Mouse (Mus musculus) midbrain, postnatal 0 days (tissue): ENCODE measurements around the gene Ly6g6c. TPM values are rescaled to one million over a fixed set of nuclear protein-coding genes. Genes with fewer than 3 reads are reported as not detected.

Experiments
- ATAC-seq: fragments of 200-750 bp; cut with Nextera tagmentation; 2 replicates; pipeline ENCODE4 v1.8.0; 2017; ENCODE audit warnings: moderate number of reproducible peaks, mild to moderate bottlenecking, moderate TSS enrichment, moderate library complexity; ENCODE audit not compliant: low FRiP score
- DNase-seq: peaks from one replicate; pipeline ENCODE4 v3.0.0-alpha.2; 2015; ENCODE audit warnings: low spot score
- H3K27ac ChIP-seq: fragments of 300-500 bp; sonication (generic); 2 replicates; pipeline ENCODE4 v1.5.1; 2014; ENCODE audit warnings: low read depth, mild to moderate bottlenecking, low read length, mixed read lengths
- H3K27me3 ChIP-seq: fragments of 300-500 bp; sonication (generic); 2 replicates; pipeline ENCODE4 v1.6.1; 2014; ENCODE audit warnings: low read length, control low read depth, mixed read lengths; ENCODE audit not compliant: insufficient read depth
- H3K36me3 ChIP-seq: fragments of 300-500 bp; sonication (generic); 2 replicates; pipeline ENCODE4 v1.6.1; 2014; ENCODE audit warnings: low read length, control low read depth, mixed read lengths; ENCODE audit not compliant: insufficient read depth
- H3K4me1 ChIP-seq: fragments of 300-500 bp; sonication (generic); 2 replicates; pipeline ENCODE4 v1.6.1; 2014; ENCODE audit warnings: mild to moderate bottlenecking, control low read depth, antibody characterized with exemption, low read length, mixed read lengths; ENCODE audit not compliant: insufficient read depth
- H3K4me2 ChIP-seq: fragments of 300-500 bp; sonication (generic); 2 replicates; pipeline ENCODE4 v1.6.1; 2014; ENCODE audit warnings: low read depth, mild to moderate bottlenecking, low read length, mixed read lengths; ENCODE audit not compliant: poor library complexity, severe bottlenecking
- H3K4me3 ChIP-seq: fragments of 300-500 bp; sonication (generic); 2 replicates; pipeline ENCODE4 v1.5.1; 2014; ENCODE audit warnings: low read depth, mild to moderate bottlenecking, low read length, moderate library complexity
- H3K9ac ChIP-seq: fragments of 300-500 bp; sonication (generic); replicated peaks from 2 replicates; pipeline ENCODE4 v1.6.1; 2014; ENCODE audit warnings: mild to moderate bottlenecking, low read length, moderate library complexity, mixed read lengths; ENCODE audit not compliant: poor library complexity, severe bottlenecking
- H3K9me3 ChIP-seq: fragments of 300-500 bp; sonication (generic); 2 replicates; pipeline ENCODE4 v1.6.1; 2016; ENCODE audit warnings: low read length, control low read depth
- CTCF ChIP-seq: IDR thresholded peaks from 2 replicates; pipeline ENCODE4 v1.5.1; 2016; ENCODE audit warnings: antibody characterized with exemption, mild to moderate bottlenecking
- WGBS: fragments of 180-500 bp; shearing (Covaris S2); extraction: QIAGEN DNeasy Blood & Tissue Kit; methylation state at CpG from one replicate; pipeline ENCODE4 v1.1.7; 2014; 5-methylcytosine and 5-hydroxymethylcytosine counted together
- polyA plus RNA-seq: library from polyadenylated mRNA; unstranded; fragments of >200 nt; fragmentation: Nextera tagmentation; extraction: Ambion mirVana; gene quantifications from 2 replicates; pipeline ENCODE4 v1.2.1, GENCODE M21; 2015
- total RNA-seq: library from RNA; depleted of rRNA; stranded (reverse); fragments of >200 nt; gene quantifications from 2 replicates; pipeline ENCODE4 v1.2.3, GENCODE M21; 2014; rRNA removed

Ly6g6c gene
- total RNA-seq (2.4 TPM in 1 of 2 replicates, not detected in the other), polyA plus RNA-seq (not detected in 2 replicates)

GRCm38 (mm10) chr17:35064951-35065947 is at the start of gene Ly6g6c:
Gene Ly6g6c (plus strand): TSS chr17:35065388.
- Histone ChIP-seq H3K4me2 (peak within 1 kb of the TSS; percentile 38), H3K9ac (no peak within 1 kb of the TSS), H3K4me1 (peaks cover under 1% of the 10 kb centered on the region), H3K27me3 (peaks cover 20% of the 10 kb centered on the region; the same call in 1 of the 2 replicates), H3K9me3 (no peaks in the 10 kb centered on the region), H3K36me3 (peaks cover 6% of the 10 kb centered on the region; the same call in 1 of the 2 replicates), H3K27ac (no peak within 1 kb of the TSS), H3K4me3 (peak within 1 kb of the TSS; percentile 16; the same call in 1 of the 2 replicates)
- no peak for TF ChIP-seq CTCF
- no peak for ATAC-seq
- DNase-seq: peak; percentile 28
- 4% methylated on average over 47 of the region's 48 CpGs for whole genome bisulfite sequencing

- WGBS: 50% methylated on average over 12 of the region's 12 CpGs
- Histone ChIP-seq H3K27ac (no peak within 1 kb of the TSS), H3K4me3 (no peak within 1 kb of the TSS), H3K9ac (no peak within 1 kb of the TSS), H3K4me2 (no peak within 1 kb of the TSS), H3K4me1 (no peaks in the 10 kb centered on the region), H3K27me3 (no peaks in the 10 kb centered on the region), H3K9me3 (no peaks in the 10 kb centered on the region), H3K36me3 (peaks cover 50% of the 10 kb centered on the region)
- DNase-seq (peak; percentile 72), ATAC-seq (peak; percentile 25; the same call in 1 of the 2 replicates)
- TF ChIP-seq CTCF: no peak
Measured at GRCm38 (mm10) chr17:35016376-35016775, 48.8 kb upstream of the Ly6g6c start, which contains the start of gene Vwa7. Gene Vwa7 (plus strand): TSS chr17:35016579.

GRCm38 (mm10) chr17:35016791-35017705 is 48.1 kb upstream of the Ly6g6c start:
- no peaks in the 10 kb centered on the region for H3K9me3 ChIP-seq
- no peak overlapping the region for H3K9ac ChIP-seq
- TF ChIP-seq CTCF: no peak
- H3K27ac ChIP-seq: no peak overlapping the region
- H3K36me3 ChIP-seq: peaks cover 43% of the 10 kb centered on the region
- DNase-seq (no peak), ATAC-seq (no peak)
- H3K27me3 ChIP-seq: no peaks in the 10 kb centered on the region
- no peaks in the 10 kb centered on the region for H3K4me1 ChIP-seq
- H3K4me3 ChIP-seq: no peak overlapping the region
- no peak overlapping the region for H3K4me2 ChIP-seq
- WGBS: 82% methylated on average over 10 of the region's 10 CpGs

GRCm38 (mm10) chr17:35017706-35018030 is 47.5 kb upstream of the Ly6g6c start:
- H3K27ac ChIP-seq: no peak overlapping the region
- DNase-seq (no peak), ATAC-seq (no peak)
- H3K4me3 ChIP-seq: no peak overlapping the region
- H3K9me3 ChIP-seq: no peaks in the 10 kb centered on the region
- no peaks in the 10 kb centered on the region for H3K4me1 ChIP-seq
- no peak overlapping the region for H3K9ac ChIP-seq
- TF ChIP-seq CTCF: no peak
- peaks cover 37% of the 10 kb centered on the region for H3K36me3 ChIP-seq
- 72% methylated on average over 14 of the region's 14 CpGs for WGBS
- H3K4me2 ChIP-seq: no peak overlapping the region
- H3K27me3 ChIP-seq: no peaks in the 10 kb centered on the region

- WGBS: 86% methylated on average over 3 of the region's 3 CpGs
- H3K27ac ChIP-seq: no peak overlapping the region
- no peak overlapping the region for H3K4me3 ChIP-seq
- H3K27me3 ChIP-seq: no peaks in the 10 kb centered on the region
- no peaks in the 10 kb centered on the region for H3K9me3 ChIP-seq
- ATAC-seq: no peak
- peaks cover 32% of the 10 kb centered on the region for H3K36me3 ChIP-seq
- DNase-seq: no peak
- no peak overlapping the region for H3K4me2 ChIP-seq
- no peak for TF ChIP-seq CTCF
- H3K9ac ChIP-seq: no peak overlapping the region
- H3K4me1 ChIP-seq: no peaks in the 10 kb centered on the region
Measured at GRCm38 (mm10) chr17:35018171-35018570, 47.0 kb upstream of the Ly6g6c start.
